Mouse (Mus musculus) midbrain, postnatal 0 days (tissue): ENCODE measurements around the gene Shroom4. TPM values are rescaled to one million over a fixed set of nuclear protein-coding genes. Genes with fewer than 3 reads are reported as not detected.
A peak's percentile ranks its signal among the peaks of the same experiment; 100 is the strongest.
"Not testable (repeated sequence)": the region's sequence is repeated elsewhere in the genome, so short reads cannot be mapped to it uniquely, and the experiment has no call there.

Experiments
- ATAC-seq: fragments of 200-750 bp; cut with Nextera tagmentation; 2 replicates; pipeline ENCODE4 v1.8.0; 2017; ENCODE audit warnings: moderate number of reproducible peaks, mild to moderate bottlenecking, moderate TSS enrichment, moderate library complexity; ENCODE audit not compliant: low FRiP score
- DNase-seq: peaks from one replicate; pipeline ENCODE4 v3.0.0-alpha.2; 2015; ENCODE audit warnings: low spot score
- H3K27ac ChIP-seq: fragments of 300-500 bp; sonication (generic); 2 replicates; pipeline ENCODE4 v1.5.1; 2014; ENCODE audit warnings: low read depth, mild to moderate bottlenecking, low read length, mixed read lengths
- H3K27me3 ChIP-seq: fragments of 300-500 bp; sonication (generic); 2 replicates; pipeline ENCODE4 v1.6.1; 2014; ENCODE audit warnings: low read length, control low read depth, mixed read lengths; ENCODE audit not compliant: insufficient read depth
- H3K36me3 ChIP-seq: fragments of 300-500 bp; sonication (generic); 2 replicates; pipeline ENCODE4 v1.6.1; 2014; ENCODE audit warnings: low read length, control low read depth, mixed read lengths; ENCODE audit not compliant: insufficient read depth
- H3K4me1 ChIP-seq: fragments of 300-500 bp; sonication (generic); 2 replicates; pipeline ENCODE4 v1.6.1; 2014; ENCODE audit warnings: mild to moderate bottlenecking, control low read depth, antibody characterized with exemption, low read length, mixed read lengths; ENCODE audit not compliant: insufficient read depth
- H3K4me2 ChIP-seq: fragments of 300-500 bp; sonication (generic); 2 replicates; pipeline ENCODE4 v1.6.1; 2014; ENCODE audit warnings: low read depth, mild to moderate bottlenecking, low read length, mixed read lengths; ENCODE audit not compliant: poor library complexity, severe bottlenecking
- H3K4me3 ChIP-seq: fragments of 300-500 bp; sonication (generic); 2 replicates; pipeline ENCODE4 v1.5.1; 2014; ENCODE audit warnings: low read depth, mild to moderate bottlenecking, low read length, moderate library complexity
- H3K9ac ChIP-seq: fragments of 300-500 bp; sonication (generic); replicated peaks from 2 replicates; pipeline ENCODE4 v1.6.1; 2014; ENCODE audit warnings: mild to moderate bottlenecking, low read length, moderate library complexity, mixed read lengths; ENCODE audit not compliant: poor library complexity, severe bottlenecking
- H3K9me3 ChIP-seq: fragments of 300-500 bp; sonication (generic); 2 replicates; pipeline ENCODE4 v1.6.1; 2016; ENCODE audit warnings: low read length, control low read depth
- CTCF ChIP-seq: IDR thresholded peaks from 2 replicates; pipeline ENCODE4 v1.5.1; 2016; ENCODE audit warnings: antibody characterized with exemption, mild to moderate bottlenecking
- WGBS: fragments of 180-500 bp; shearing (Covaris S2); extraction: QIAGEN DNeasy Blood & Tissue Kit; methylation state at CpG from one replicate; pipeline ENCODE4 v1.1.7; 2014; 5-methylcytosine and 5-hydroxymethylcytosine counted together
- polyA plus RNA-seq: library from polyadenylated mRNA; unstranded; fragments of >200 nt; fragmentation: Nextera tagmentation; extraction: Ambion mirVana; gene quantifications from 2 replicates; pipeline ENCODE4 v1.2.1, GENCODE M21; 2015
- total RNA-seq: library from RNA; depleted of rRNA; stranded (reverse); fragments of >200 nt; gene quantifications from 2 replicates; pipeline ENCODE4 v1.2.3, GENCODE M21; 2014

Shroom4 gene
- total and polyA plus RNA-seq, 2 experiments from 2014 or later: 0.68 to 7.0 TPM

DNA sequence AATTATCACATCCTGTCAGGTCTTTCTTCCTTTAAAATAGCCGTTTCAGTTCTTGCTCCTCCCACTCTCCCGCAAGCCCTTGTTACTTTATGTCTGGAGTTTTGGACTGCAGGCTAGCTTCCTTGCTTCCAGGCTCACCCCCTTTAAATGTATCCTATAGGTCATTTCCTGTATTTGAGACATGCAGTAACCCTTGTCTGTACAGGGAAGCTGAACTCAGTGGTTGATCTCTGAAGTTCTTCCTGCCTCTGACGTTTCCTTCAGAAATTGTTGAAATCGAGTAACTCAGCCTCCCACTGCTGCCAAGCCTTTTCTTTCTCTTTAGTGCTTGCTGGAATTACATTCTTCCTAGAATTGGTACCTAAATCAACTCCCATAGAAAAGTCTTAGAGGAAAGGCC, 18.5 kb downstream of the Shroom4 start:
- H3K9me3 ChIP-seq: no peaks in the 10 kb centered on the region
- no peak overlapping the region for H3K27ac ChIP-seq
- H3K27me3 ChIP-seq: no peaks in the 10 kb centered on the region
- WGBS: 47% methylated on average over 4 of the region's 4 CpGs
- DNase-seq: no peak
- no peaks in the 10 kb centered on the region for H3K36me3 ChIP-seq
- H3K4me3 ChIP-seq: no peak overlapping the region
- TF ChIP-seq CTCF: no peak
- no peak overlapping the region for H3K4me2 ChIP-seq
- H3K4me1 ChIP-seq: no peaks in the 10 kb centered on the region
- H3K9ac ChIP-seq: no peak overlapping the region
- no peak for ATAC-seq

DNA sequence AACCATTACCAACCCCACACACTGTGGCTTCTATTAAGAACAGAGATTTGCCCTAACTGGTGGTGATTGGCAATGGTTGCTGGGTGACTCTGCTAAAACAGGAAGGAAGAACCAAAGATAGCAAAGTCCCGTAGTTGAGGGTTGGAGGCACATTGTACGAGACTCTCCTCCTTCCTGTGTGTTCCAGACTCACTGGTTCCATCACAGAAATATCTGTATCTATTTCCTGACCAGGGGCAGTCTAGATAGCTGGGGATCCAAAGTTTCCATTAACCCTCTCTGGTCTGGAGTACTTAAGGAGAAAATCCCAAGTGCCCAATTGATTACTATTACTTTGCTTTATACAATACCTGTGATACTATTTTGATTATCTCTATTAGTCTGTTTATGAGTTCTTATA, 35.6 kb downstream of the Shroom4 start:
- Histone ChIP-seq H3K27me3 (no peaks in the 10 kb centered on the region), H3K9me3 (no peaks in the 10 kb centered on the region), H3K36me3 (no peaks in the 10 kb centered on the region), H3K4me2 (no peak overlapping the region), H3K27ac (no peak overlapping the region), H3K4me1 (no peaks in the 10 kb centered on the region), H3K4me3 (no peak overlapping the region), H3K9ac (no peak overlapping the region)
- DNase-seq: no peak
- 85% methylated on average over 2 of the region's 2 CpGs for WGBS
- TF ChIP-seq CTCF: no peak
- no peak for ATAC-seq

DNA sequence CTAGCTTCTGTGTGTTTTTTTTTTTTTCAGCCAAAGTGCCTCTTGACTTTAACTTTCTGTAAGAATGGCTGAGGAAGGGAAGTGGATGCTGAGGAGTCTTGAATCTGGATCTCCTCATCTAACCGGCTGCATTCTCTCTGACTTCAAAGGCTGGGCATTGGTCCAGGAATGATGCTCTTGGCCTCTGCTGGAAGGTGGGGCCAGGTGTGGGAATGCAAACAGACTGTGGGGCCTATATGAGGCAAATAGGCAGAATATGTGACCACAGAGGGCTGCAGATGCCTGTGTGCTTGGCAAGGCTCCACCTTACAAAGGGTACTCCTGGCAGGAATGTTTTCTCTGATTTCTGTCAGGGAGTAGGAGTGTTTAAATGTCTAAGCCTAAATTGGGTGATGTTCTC, 46.8 kb downstream of the Shroom4 start:
- ATAC-seq (no peak), DNase-seq (no peak)
- no peaks in the 10 kb centered on the region for H3K9me3 ChIP-seq
- H3K27me3 ChIP-seq: no peaks in the 10 kb centered on the region
- no peak overlapping the region for H3K4me3 ChIP-seq
- H3K27ac ChIP-seq: no peak overlapping the region
- WGBS: 55% methylated on average over 1 of the region's 1 CpGs
- H3K4me2 ChIP-seq: no peak overlapping the region
- H3K9ac ChIP-seq: no peak overlapping the region
- H3K36me3 ChIP-seq: no peaks in the 10 kb centered on the region
- TF ChIP-seq CTCF: no peak
- H3K4me1 ChIP-seq: no peaks in the 10 kb centered on the region

DNA sequence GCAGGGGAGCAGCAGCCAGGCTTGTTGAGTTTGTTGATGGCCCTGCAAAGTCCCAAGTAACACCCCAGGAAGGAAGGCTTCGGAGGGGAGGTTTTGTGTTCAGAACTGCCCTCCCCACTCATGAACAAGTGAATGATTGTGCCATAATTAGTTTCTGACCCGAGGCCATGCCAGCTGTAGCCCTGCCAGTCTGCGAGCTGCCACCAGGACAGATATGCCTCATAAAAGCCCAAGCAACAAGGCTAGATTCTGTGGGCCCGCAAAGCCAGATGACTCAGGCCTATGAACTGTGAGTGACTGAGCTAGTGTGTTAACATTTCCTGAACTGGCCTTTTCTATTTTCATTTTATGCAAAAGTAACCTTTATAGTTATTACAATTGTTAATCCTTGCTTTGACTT, 48.3 kb downstream of the Shroom4 start:
- Histone ChIP-seq H3K4me1 (no peaks in the 10 kb centered on the region), H3K9ac (no peak overlapping the region), H3K36me3 (no peaks in the 10 kb centered on the region), H3K9me3 (no peaks in the 10 kb centered on the region), H3K27ac (no peak overlapping the region), H3K27me3 (no peaks in the 10 kb centered on the region), H3K4me3 (no peak overlapping the region), H3K4me2 (no peak overlapping the region)
- 70% methylated on average over 4 of the region's 4 CpGs for WGBS
- peak; percentile 2 for DNase-seq
- ATAC-seq: no peak
- TF ChIP-seq CTCF: no peak

DNA sequence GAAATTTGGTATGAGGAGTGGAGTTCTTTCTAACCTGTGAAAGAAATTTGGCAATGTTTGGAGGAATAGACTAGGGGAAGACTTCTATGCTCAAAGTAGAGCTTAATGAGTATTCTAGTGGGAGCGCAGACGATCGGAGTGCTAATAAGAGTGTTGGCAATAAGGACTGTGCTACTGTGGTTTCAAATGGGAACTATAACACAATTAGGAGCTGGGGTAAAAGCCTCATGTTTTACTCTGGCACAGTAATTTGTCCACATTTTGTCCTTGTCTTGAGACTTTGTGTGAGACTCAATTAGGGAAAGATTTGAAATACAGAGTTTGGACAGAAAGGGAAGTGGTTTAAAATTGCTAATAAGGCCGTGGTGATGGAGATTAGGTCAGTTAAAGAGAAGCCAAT, 53.6 kb downstream of the Shroom4 start:
- Histone ChIP-seq H3K9me3 (no peaks in the 10 kb centered on the region), H3K36me3 (no peaks in the 10 kb centered on the region), H3K27ac (no peak overlapping the region), H3K4me2 (no peak overlapping the region), H3K27me3 (no peaks in the 10 kb centered on the region), H3K9ac (no peak overlapping the region), H3K4me1 (no peaks in the 10 kb centered on the region), H3K4me3 (no peak overlapping the region)
- TF ChIP-seq CTCF: no peak
- 80% methylated on average over 4 of the region's 4 CpGs for WGBS
- no peak for DNase-seq
- no peak for ATAC-seq

DNA sequence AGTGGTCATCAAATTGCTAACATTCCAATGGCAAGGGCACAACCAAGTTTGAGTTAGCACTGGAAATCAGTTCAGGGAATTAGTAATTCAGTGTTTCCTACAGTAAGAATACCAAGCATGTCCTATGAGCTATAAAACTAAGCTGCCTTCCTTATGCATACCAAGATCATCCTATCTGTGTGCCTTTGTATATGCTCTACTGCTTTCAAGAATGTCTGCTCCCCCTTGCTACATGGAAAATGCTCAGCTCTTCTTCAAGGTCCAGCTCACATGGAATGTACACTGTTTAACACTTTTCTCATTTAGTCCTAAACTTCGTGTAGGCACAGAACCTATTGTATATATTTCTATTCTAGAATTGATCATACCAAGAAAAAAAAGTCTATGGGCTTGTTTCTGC, 69.6 kb downstream of the Shroom4 start:
- not testable (repeated sequence) for ATAC-seq, H3K27me3 ChIP-seq, H3K36me3 ChIP-seq, H3K9ac ChIP-seq, H3K27ac ChIP-seq, H3K4me3 ChIP-seq, H3K9me3 ChIP-seq, H3K4me2 ChIP-seq, H3K4me1 ChIP-seq, DNase-seq
- WGBS: no CpG with 5 or more reads among the region's 1 CpGs

DNA sequence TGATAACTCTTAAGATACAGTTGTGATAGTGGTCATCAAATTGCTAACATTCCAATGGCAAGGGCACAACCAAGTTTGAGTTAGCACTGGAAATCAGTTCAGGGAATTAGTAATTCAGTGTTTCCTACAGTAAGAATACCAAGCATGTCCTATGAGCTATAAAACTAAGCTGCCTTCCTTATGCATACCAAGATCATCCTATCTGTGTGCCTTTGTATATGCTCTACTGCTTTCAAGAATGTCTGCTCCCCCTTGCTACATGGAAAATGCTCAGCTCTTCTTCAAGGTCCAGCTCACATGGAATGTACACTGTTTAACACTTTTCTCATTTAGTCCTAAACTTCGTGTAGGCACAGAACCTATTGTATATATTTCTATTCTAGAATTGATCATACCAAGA, 72.9 kb downstream of the Shroom4 start:
- not testable (repeated sequence) for ATAC-seq, H3K4me2 ChIP-seq, H3K27me3 ChIP-seq, H3K9me3 ChIP-seq, H3K4me1 ChIP-seq, H3K27ac ChIP-seq, DNase-seq, H3K9ac ChIP-seq, H3K4me3 ChIP-seq, H3K36me3 ChIP-seq
- no CpG with 5 or more reads among the region's 1 CpGs for WGBS
